Mouse (Mus musculus) inflammation-experienced regulatory T-cells, adult 6 months (primary cell): Measurements from ENCODE around the gene Fcrl6. TPM values are rescaled to one million over a fixed set of nuclear protein-coding genes. Genes with fewer than 3 reads are reported as not detected.

ENCODE experiments used
- ATAC-seq: one replicate; pipeline ENCODE4 v1.8.0; 2017
- polyA plus RNA-seq, 3 experiments: library from polyadenylated mRNA; unstranded; fragments of 100-300 nt; shearing (Covaris generic); gene quantifications; one replicate each; pipeline ENCODE4 v1.2.1; 2017

The Fcrl6 gene
- polyA plus RNA-seq, 3 experiments from 2014 or later: 0.28 TPM; not detected in 2

DNA sequence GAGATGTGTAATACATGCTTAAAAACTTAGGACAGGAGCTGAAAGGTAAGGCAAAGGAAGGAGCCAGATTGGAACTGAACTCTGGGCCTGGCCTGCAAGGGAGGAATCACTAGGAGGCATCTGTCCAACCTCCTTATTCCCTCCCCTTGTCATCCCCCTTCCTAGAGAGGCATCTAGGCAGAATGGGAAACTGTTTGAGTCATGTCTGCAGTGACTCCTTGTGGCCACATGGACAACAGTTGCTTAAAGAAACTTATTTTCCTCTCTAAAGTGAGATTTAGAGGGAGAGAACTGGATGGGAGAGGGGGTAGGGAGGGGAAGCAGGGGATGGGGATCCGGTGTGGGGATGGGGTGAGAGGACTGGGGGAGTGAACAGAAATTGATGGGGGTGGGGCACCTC lies 10.4 kb upstream of the Fcrl6 start:
- ATAC-seq: no peak

DNA sequence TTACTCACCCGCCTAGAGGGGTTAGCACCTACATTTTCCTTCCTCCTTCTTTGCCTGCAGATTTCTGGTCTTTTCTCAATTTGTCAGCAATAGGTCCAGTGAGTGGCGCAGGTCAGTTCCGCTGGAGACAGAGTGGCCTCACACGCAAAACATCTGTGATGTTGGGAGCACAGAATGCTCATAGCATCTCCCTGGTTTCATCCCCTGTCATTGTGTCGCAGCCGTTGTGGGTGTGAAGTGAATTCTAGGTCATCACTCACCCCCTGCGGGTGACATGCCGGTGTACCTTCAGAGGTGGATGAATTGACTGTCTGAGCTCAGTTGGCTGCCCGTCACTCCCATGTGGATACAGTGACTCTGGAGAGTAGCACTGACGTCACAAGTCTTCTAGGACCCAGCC lies 9.0 kb upstream of the Fcrl6 start:
- no peak for ATAC-seq

DNA sequence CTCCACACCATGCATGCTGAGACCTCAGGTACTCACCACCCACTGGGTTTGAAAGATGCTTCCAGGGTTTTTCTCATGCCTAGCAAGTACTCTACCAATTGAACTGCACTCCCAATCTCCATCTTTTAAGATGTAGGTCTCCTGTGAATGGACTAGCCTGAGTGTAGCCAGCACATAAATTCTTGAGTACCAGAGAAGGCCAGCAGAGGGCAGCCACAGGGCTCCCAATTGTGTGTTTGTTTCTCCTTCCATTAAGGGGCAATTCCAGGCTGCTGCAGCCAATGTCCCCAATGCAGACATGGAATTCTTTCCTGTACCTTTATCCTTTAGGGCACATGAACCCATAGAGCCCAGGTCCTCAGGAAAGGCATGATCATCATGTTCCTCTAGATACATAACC lies 7.9 kb downstream of the Fcrl6 start:
- ATAC-seq: no peak

- no peak for ATAC-seq
Observed at GRCm38 (mm10) chr1:172593956-172594355, 8.4 kb downstream of the Fcrl6 start.

GRCm38 (mm10) chr1:172593321-172593720 lies 9.0 kb downstream of the Fcrl6 start:
- no peak for ATAC-seq

DNA sequence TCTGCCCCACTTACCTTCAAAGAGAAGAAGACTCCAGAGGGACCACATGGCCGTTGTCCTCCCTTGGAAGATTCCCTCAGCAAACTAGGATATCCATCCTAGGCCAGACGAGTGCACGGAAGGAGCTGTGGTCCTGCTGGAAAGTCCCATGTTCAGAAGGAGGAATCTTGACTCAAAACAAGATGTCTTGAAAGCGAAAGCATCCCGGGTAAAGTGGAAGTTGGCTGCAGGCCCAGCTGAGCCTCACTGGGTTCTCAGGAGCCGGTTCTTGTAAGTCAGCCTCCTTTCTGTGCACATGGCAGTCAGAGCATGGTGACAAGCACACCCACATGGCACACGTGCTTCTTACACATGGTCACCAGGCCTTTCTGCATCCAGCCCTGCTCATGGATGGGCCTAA lies 12.0 kb downstream of the Fcrl6 start, which contains the start of gene Slamf8:
Slamf8 (minus strand) TSS at position 184 of the 400 bp plus-strand sequence.
- ATAC-seq: peak; percentile 63

DNA sequence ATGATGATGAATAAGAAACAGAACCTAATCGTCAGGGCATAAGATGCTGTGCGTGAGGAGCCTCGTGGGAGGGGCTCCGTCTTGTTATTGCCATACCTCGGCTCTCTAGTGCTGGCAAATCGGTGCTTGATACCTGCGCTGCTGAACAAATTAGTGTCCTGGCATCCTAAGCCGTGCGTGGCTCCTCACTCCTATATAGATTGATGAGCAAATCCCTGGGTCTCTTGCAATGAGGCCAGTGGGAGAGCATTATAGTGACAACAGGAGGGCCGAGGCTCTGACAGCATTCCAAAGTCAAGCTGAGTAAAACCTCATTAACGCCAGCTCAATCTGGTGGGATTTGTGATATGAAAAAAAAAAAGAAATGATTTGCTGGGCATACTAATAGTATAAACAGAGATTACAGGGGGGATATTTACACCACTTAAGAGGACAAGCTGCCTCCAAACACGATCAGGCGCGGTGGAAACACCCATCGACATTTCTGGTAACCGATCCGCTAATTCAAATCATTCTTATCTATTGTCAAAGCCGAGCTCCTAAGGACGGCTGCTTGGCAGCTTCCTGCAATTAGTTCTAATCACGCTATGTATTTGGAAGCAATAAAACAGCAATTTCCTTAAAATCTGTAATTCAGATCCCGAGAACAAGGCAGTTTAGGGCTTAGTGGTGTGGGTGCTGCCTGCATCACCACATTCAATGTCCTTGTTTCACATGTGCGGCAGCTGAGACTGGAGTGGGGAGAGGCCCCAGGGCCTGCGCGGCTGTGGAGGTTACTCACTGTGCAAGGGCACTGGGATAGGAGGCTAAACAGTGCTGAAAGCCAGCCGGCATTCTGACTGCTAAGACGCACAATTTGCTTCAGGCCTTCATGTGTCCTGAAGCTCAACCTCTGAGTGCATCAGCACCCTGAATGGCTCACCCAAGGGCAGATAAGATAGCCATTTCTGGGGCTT lies 16.5 kb downstream of the Fcrl6 start:
- no peak for ATAC-seq

GRCm38 (mm10) chr1:172585026-172585425 lies 17.3 kb downstream of the Fcrl6 start:
- no peak for ATAC-seq

- no peak for ATAC-seq
Observed at GRCm38 (mm10) chr1:172584271-172584670, 18.1 kb downstream of the Fcrl6 start.

- ATAC-seq: no peak
Observed at GRCm38 (mm10) chr1:172582436-172582835, 19.9 kb downstream of the Fcrl6 start.

- no peak for ATAC-seq
Observed at GRCm38 (mm10) chr1:172580116-172580515, 22.2 kb downstream of the Fcrl6 start.

GRCm38 (mm10) chr1:172567758-172568157 lies 34.6 kb downstream of the Fcrl6 start:
- no peak for ATAC-seq

DNA sequence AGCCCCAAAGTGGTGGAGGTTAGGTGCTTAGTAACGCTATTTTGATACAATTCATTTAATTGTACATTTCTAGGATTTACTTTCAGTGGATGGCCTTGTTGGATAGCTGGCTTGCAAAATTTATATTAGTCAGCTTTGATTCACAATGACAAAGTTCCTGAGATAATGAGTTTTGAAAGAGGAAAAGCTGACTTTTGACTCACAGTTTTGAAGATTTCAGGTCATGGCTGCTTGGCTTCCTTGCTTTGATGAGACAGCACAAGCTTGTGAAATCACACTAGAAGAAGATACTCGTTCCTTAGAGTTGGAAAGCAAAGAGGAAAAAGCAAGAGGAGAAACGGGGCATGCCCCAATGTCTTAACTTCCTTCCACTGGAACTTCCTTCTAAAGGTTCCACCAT lies 36.2 kb downstream of the Fcrl6 start:
- ATAC-seq: no peak

DNA sequence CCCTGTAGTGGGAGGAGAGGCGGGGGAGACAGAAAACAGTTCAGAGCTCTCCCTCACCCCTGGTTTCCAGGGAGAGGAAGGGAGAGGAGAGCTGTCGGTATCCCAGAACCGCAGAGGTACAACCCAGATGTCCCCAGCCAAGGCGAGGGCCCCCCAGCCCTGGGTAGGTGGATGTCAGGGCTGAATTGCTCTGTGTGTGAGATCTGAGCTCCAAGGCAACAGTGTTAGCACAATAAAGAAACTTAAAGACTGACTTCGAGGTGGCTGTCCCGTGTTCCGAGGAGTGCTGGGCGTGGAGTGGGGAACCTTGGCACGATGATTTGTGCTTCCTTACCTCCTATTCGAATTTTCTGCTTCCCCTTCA lies 38.9 kb downstream of the Fcrl6 start:
- no peak for ATAC-seq

DNA sequence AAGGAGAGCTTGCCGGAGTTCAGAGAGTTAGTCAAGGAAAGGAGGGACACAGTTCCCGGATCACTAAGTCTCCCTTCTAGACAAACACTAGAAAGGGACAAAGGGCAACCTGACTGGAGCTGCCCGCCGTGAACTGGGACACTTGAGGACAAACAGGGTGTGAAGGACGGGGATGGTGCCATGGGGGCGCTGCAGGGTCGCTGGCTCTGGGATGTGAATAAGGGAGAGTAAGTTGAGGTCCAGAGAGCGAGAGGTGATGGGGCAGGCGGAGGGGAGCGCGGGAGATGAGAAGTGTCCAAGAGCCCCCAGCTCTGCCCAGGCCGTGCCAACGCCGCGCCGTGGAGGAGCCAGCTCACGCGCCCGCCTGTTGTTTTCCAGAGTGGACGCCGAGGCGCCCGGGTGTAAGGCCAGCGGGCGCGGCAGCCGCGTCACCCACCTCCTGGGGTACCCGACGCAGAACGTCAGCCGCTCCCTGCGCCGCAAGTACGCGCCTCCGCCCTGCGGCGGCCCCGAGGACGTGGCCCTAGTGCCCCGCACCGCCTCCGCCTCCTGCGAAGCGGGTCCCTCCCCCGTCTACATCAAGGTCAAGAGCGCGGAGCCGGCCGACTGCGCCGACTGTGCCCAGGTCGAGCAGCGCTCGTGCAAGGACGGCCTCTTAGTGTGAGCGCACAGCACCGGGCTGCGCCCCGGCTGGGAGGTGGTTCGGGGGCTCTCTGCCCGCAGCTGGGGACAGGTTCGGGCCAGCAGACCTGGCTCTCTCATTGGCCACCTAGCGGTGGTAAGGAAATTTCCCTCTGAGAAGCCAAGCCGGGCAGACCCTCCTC lies 39.5 kb downstream of the Fcrl6 start:
- peak; percentile 74 for ATAC-seq

GRCm38 (mm10) chr1:172555638-172556037 lies 46.7 kb downstream of the Fcrl6 start, which contains the start of gene Vsig8:
Gene Vsig8 (plus strand): TSS chr1:172555938.
- no peak for ATAC-seq

DNA sequence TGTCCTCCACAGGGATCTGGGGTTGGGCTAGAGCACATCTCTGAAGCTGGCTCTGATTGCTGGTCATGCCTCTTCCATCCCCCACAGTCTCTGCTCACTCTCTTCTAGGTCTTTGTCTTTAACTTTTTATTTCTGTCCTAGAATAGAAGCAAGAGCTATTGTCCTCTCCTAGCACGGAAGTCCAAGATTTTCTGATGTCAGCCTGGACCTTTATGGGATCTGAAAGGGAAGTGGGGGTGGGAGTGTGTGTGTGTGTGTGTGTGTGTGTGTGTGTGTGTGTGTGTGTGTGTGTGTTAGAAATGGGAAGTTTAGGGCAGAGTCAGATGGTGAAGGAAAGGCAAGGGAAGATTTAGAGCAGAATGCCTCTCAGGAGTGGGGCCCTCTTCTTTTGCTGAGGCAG lies 49.7 kb downstream of the Fcrl6 start:
- no peak for ATAC-seq

DNA sequence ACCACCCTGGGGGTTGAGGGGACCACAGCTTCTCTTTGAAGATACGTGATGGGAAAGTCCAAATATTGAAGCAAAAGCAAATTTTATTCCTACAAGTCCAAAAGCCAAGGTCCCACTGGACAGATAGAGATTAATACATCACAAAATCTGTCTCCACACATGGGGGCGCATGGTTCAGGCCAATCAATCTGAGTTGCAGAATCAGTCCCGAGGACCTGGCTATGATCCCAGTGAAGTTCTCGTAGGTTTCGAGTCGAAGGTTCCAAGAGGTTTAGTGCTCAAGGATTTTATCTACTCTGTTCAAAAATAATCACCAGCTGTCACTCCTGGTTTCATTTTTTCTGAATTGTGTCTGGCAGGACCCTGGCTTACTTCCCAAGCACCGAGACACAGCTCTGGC lies 51.3 kb downstream of the Fcrl6 start:
- ATAC-seq: no peak

DNA sequence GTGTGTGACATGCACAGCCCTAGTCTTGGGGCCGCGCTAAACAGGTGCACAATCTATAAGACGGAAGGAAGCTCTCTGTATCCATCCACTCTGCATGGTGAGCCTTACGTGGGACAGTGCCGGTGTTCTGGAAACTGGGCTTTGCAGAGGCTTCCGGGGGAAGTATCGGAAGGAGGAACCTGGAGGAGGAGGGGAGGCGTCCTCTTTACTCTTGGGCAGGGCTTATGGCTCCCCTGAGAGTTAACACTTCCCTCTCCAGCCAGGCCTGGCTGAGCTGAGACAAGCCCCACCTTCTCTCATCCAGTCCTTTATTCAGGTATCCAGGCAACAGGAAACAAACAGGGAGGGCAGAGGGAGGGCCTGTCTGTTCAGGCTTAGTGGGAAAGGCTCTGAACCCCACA lies 51.8 kb downstream of the Fcrl6 start:
- peak; percentile 80 for ATAC-seq

DNA sequence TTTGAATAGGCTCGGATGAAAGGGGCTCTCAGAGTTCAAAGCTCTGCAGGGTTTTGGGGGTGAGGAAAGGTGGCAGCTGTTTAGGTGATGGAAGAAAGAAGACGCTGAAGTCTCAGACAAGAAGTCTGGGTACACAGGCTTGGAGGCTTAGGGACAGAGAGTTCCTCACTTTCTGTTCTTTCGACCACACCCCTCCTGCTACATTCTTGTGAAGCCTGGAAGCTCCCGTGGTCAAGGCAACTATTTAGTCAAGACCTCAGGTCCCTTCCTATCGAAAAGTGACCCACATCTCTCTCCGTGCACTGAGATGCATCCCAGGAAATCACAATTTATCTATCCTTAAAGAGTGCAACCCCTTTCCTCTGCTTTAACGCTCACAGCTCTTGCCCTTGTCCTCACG lies 52.6 kb downstream of the Fcrl6 start:
- ATAC-seq: no peak

DNA sequence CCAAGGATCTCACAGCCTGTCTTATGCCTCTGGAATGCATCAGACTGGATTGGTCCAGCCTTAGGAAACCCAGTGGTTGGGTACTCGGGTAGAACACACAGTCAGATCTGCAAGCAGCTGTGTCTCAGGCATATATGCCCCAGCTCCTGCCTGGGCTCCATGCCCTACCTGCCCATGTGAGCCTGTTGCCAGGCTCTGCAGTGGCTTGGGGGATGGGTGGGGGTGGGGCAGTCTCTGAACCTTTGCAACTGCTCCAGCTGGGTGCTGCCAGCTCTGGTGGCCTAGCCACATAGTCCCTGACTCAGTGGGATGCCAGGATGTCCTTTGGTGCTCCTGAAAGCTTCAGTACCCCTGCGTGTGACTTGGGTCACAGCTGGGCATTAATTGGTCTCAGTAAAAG lies 53.0 kb downstream of the Fcrl6 start:
- no peak for ATAC-seq

DNA sequence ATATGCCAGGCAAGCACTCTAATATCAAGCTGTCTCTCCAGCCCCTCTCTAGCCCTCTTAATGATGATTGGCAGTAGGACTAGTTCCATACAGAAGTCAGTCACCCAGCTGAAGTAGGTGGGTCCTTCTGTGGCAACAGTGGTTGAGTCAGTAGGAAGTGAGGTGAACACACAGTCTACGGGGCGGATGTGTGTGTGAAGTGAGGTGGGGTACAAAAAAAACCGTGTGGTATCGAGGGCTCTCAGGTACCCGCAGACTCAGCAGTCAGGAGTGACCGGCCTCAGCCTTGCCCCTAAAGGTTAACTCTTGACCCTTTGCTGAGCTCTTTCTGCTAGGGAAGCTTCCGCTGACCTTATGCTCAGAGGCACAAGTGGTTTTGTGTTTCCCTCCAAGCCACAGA lies 53.9 kb downstream of the Fcrl6 start:
- peak; percentile 84 for ATAC-seq
